Mouse (Mus musculus): Measurements from ENCODE around the gene Igsf11. TPM values are rescaled to one million over a fixed set of nuclear protein-coding genes. Genes with fewer than 3 reads are reported as not detected.

Igsf11 gene
- 4.9 and 5.0 TPM in 2 replicates for polyA plus RNA-seq (2016; fragmentation: Nextera tagmentation; extraction: Ambion mirVana)

GRCm38 (mm10) chr16:38892371-38892770 lies at the start of gene Igsf11:
Gene Igsf11 (plus strand): TSS chr16:38892671.
- no peaks in the 10 kb centered on the region for H3K9me3 ChIP-seq (replicated peaks)
- no peaks in the 10 kb centered on the region for H3K36me3 ChIP-seq
- no peaks in the 10 kb centered on the region for H3K4me1 ChIP-seq
- no peak for ATAC-seq (ENCODE audit: low FRiP score)
- no peaks in the 10 kb centered on the region for H3K27me3 ChIP-seq
- H3K4me2 ChIP-seq (replicated peaks) = no peak within 1 kb of the TSS
- no peak within 1 kb of the TSS for H3K9ac ChIP-seq
- H3K4me3 ChIP-seq = no peak within 1 kb of the TSS
- WGBS = 83% methylated on average over 7 of the region's 7 CpGs
- no peak within 1 kb of the TSS for H3K27ac ChIP-seq

DNA sequence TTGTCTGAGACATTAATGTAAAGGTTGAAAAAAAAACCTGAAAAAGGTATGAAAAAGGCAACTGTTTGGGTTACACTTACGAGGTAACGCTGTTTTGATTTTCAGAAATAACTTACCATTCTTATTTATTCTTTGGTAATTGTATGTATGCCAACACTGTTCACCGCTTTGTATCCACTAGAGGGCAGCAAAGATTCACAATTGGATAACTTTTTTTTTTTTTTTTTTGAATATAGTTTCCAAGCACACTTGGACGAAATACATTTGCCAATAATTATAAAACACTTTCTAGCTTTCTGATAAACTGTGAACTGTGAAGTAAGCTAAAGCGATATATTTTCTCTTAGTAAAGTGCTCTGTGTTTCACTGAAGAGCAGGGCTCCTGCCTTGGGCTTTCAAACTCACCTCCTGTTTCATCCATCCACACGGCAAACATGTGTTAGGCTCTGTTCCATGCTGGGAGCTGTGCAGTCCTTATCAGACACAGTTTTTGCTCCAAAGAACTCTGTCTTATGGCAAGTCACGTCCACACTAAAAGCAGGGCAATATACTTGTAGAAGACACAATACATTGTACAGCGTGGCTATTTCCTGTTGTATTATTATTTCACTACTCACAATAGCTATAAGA lies 34.2 kb upstream of the Igsf11 start:
- Histone ChIP-seq H3K4me1 (0 out of 2 replicates have a peak, but pooled peaks cover 3% of the 10 kb centered on the region), H3K27ac (no peak overlapping the region), H3K9ac (no peak overlapping the region), H3K27me3 (no peaks in the 10 kb centered on the region), H3K9me3 (replicated peaks) (no peaks in the 10 kb centered on the region), H3K36me3 (no peaks in the 10 kb centered on the region), H3K4me3 (no peak overlapping the region), H3K4me2 (replicated peaks) (no peak overlapping the region)
- WGBS = 37% methylated on average over 8 of the region's 8 CpGs
- no peak for ATAC-seq (ENCODE audit: low FRiP score)

GRCm38 (mm10) chr16:38860548-38860947 lies 31.9 kb upstream of the Igsf11 start:
- Histone ChIP-seq H3K4me2 (replicated peaks) (no peak overlapping the region), H3K4me3 (no peak overlapping the region), H3K27ac (no peak overlapping the region), H3K27me3 (no peaks in the 10 kb centered on the region), H3K9ac (no peak overlapping the region), H3K9me3 (replicated peaks) (no peaks in the 10 kb centered on the region), H3K4me1 (0 out of 2 replicates have a peak, but pooled peaks cover 3% of the 10 kb centered on the region), H3K36me3 (no peaks in the 10 kb centered on the region)
- no peak for ATAC-seq (ENCODE audit: low FRiP score)
- 53% methylated on average over 6 of the region's 6 CpGs for WGBS

DNA sequence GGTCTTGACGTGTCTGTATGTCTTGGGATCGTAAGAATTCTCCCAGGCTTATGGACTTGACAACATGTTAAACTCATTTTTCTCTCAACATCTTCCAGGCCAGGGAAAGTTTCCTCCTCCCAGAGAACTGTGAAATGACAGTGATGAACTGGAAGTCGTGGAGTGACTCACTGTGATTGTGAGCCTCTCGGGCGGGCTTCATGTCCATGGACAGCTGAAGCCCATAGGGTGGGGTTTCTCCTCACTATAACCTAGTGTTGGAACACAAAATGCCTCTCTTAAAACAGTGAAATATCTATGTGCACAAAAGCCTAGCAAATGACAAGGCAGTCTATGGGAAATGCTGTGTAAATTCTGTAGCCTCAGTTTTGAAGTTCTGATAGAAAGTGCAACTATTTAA lies 28.1 kb upstream of the Igsf11 start:
- WGBS = 89% methylated on average over 5 of the region's 5 CpGs
- H3K9ac ChIP-seq = no peak overlapping the region
- H3K4me2 ChIP-seq (replicated peaks) = no peak overlapping the region
- no peak overlapping the region for H3K27ac ChIP-seq
- H3K4me3 ChIP-seq = no peak overlapping the region
- ATAC-seq (ENCODE audit: low FRiP score) = no peak
- H3K36me3 ChIP-seq = no peaks in the 10 kb centered on the region
- no peaks in the 10 kb centered on the region for H3K9me3 ChIP-seq (replicated peaks)
- 0 out of 2 replicates have a peak, but pooled peaks cover 3% of the 10 kb centered on the region for H3K4me1 ChIP-seq
- no peaks in the 10 kb centered on the region for H3K27me3 ChIP-seq

- Histone ChIP-seq H3K36me3 (no peaks in the 10 kb centered on the region), H3K4me1 (no peaks in the 10 kb centered on the region), H3K4me2 (replicated peaks) (no peak overlapping the region), H3K27ac (no peak overlapping the region), H3K27me3 (no peaks in the 10 kb centered on the region), H3K4me3 (no peak overlapping the region), H3K9me3 (replicated peaks) (no peaks in the 10 kb centered on the region), H3K9ac (no peak overlapping the region)
- ATAC-seq (ENCODE audit: low FRiP score) = no peak
- WGBS = 97% methylated on average over 4 of the region's 4 CpGs
Measured at GRCm38 (mm10) chr16:38873231-38873630, 19.2 kb upstream of the Igsf11 start.

DNA sequence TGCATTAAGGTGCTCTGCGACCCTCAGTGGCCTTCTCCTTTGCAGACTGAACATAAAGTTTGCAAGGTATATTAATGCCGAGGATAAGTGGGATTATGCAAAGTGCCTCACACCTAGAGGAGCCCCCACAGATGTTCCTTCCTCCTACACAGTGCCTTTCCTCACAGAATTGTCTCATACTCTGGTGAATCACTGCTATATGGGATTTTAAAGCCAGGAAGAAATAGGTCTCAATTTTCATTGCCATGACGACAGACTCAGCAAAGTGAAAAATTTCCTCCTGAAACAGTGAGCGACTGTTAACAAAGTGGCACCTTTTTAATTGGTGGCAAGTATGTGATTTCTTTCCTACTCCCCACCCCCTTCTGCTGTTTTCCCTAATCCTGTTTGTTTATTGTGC lies 18.0 kb upstream of the Igsf11 start:
- whole genome bisulfite sequencing = 31% methylated on average over 4 of the region's 4 CpGs
- H3K9me3 ChIP-seq (replicated peaks) = no peaks in the 10 kb centered on the region
- no peak overlapping the region for H3K27ac ChIP-seq
- no peak overlapping the region for H3K4me2 ChIP-seq (replicated peaks)
- H3K4me3 ChIP-seq = no peak overlapping the region
- H3K36me3 ChIP-seq = no peaks in the 10 kb centered on the region
- H3K4me1 ChIP-seq = no peaks in the 10 kb centered on the region
- H3K9ac ChIP-seq = no peak overlapping the region
- ATAC-seq (ENCODE audit: low FRiP score) = no peak
- no peaks in the 10 kb centered on the region for H3K27me3 ChIP-seq

DNA sequence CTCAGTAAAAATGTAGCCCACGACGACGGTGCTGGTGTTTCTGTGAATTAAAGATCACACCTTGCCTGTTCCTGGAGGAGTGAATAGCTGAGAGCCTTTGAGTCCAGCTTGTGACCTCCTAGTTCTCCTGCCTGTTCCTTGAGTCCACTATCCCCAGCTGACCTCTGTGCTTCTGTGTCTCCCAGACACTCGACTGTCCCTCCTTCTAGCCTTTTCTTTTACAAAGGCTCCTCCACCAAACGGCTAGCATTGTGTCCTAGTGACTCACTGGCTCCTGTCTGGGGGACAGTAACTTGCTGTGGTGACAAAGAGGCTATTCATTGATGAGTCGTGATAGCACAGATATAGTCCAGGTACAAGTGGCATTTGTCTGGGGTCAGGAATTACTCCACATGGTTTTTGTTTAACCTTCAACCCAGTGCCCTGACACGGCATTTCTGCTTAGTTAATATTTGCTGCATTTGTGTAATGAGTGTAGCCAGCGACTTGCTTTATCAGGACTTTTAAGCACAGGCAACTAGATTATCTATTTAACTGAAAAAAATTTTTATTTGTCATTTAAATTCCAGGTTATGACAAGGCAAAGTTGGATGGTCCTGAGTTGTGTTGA lies 6.5 kb downstream of the Igsf11 start:
- Histone ChIP-seq H3K9me3 (replicated peaks) (no peaks in the 10 kb centered on the region), H3K27me3 (peaks cover 12% of the 10 kb centered on the region; the same call in 1 of the 2 replicates), H3K9ac (no peak overlapping the region), H3K27ac (no peak overlapping the region), H3K4me3 (no peak overlapping the region), H3K4me2 (replicated peaks) (no peak overlapping the region), H3K4me1 (0 out of 2 replicates have a peak, but pooled peaks cover under 1% of the 10 kb centered on the region), H3K36me3 (no peaks in the 10 kb centered on the region)
- 48% methylated on average over 8 of the region's 8 CpGs for WGBS
- no peak for ATAC-seq (ENCODE audit: low FRiP score)

DNA sequence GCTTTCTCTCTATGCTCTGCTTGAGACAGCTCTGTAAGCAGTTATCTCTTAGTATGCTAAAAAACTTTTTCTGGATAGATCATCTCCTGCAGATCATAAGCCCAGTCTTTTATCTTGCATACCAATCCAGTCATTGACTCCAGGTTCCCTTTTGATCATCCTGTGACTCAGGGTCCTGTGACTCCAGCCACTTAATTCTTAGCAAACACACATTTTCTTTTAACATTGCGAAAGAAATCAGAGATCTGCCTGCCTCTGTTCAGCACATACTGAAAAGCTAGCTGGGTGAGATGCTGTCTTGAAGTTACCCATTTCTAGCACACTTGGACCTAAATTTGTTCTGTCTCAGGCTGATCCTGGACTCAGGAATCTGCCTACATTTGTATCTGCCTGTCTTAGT lies 7.6 kb downstream of the Igsf11 start:
- no peak overlapping the region for H3K9ac ChIP-seq
- 0 out of 2 replicates have a peak, but pooled peaks cover 4% of the 10 kb centered on the region for H3K4me1 ChIP-seq
- H3K9me3 ChIP-seq (replicated peaks) = no peaks in the 10 kb centered on the region
- no peak for ATAC-seq (ENCODE audit: low FRiP score)
- no peaks in the 10 kb centered on the region for H3K36me3 ChIP-seq
- H3K27me3 ChIP-seq = peaks cover 12% of the 10 kb centered on the region; the same call in 1 of the 2 replicates
- no peak overlapping the region for H3K4me3 ChIP-seq
- H3K27ac ChIP-seq = no peak overlapping the region
- WGBS = 90% methylated on average over 1 of the region's 1 CpGs
- H3K4me2 ChIP-seq (replicated peaks) = no peak overlapping the region

DNA sequence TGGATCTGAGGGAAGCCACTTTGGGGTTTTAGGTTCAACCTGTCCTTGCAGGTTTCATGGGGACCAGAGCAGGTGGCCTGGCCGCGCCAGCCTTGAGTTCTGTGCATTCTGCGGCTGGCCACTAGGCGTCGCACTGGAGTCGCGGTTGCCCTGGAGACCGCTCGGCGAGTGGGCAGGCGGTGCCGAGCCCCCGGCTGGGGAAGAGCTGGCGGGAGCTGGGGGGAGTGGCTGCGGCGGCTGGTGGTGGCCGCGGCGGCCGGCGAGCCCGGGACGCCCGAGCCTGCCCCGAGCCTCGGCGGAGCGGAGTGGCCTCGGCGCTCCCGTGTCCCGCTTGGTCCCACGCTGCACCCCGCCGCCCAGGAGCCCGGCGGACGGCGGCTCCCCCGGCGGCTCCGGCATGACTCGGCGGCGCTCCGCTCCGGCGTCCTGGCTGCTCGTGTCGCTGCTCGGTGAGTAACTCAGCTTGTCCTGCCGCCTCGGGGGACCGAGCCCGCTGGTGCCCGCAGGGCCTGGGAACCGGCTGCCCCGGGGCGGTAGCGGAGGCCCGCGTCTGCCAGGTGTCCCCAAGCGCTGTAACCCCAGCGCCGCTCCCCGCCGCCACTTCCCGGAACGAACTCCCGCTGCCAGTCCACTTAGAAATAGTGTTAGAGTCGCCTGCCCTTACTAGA lies 9.8 kb downstream of the Igsf11 start:
- Histone ChIP-seq H3K4me1 (peaks cover 4% of the 10 kb centered on the region; the same call in 1 of the 2 replicates), H3K4me2 (replicated peaks) (peak overlapping the region; percentile 87), H3K27ac (peak overlapping the region; percentile 68), H3K9ac (peak overlapping the region; percentile 77), H3K9me3 (replicated peaks) (no peaks in the 10 kb centered on the region), H3K4me3 (peak overlapping the region; percentile 74), H3K27me3 (peaks cover 12% of the 10 kb centered on the region; the same call in 1 of the 2 replicates), H3K36me3 (no peaks in the 10 kb centered on the region)
- under 1% methylated on average over 51 of the region's 71 CpGs for WGBS
- peak; percentile 97 for ATAC-seq (ENCODE audit: low FRiP score)

GRCm38 (mm10) chr16:38903020-38903419 lies 10.5 kb downstream of the Igsf11 start:
- H3K36me3 ChIP-seq = no peaks in the 10 kb centered on the region
- peak overlapping the region; percentile 74 for H3K4me3 ChIP-seq
- peaks cover 5% of the 10 kb centered on the region for H3K4me1 ChIP-seq
- peaks cover 12% of the 10 kb centered on the region; the same call in 1 of the 2 replicates for H3K27me3 ChIP-seq
- H3K9ac ChIP-seq = no peak overlapping the region; the same call in 1 of the 2 replicates
- WGBS = 42% methylated on average over 4 of the region's 4 CpGs
- no peaks in the 10 kb centered on the region for H3K9me3 ChIP-seq (replicated peaks)
- peak overlapping the region; percentile 87 for H3K4me2 ChIP-seq (replicated peaks)
- no peak overlapping the region for H3K27ac ChIP-seq
- no peak for ATAC-seq (ENCODE audit: low FRiP score)

GRCm38 (mm10) chr16:38904202-38904601 lies 11.7 kb downstream of the Igsf11 start:
- Histone ChIP-seq H3K27me3 (peaks cover 12% of the 10 kb centered on the region; the same call in 1 of the 2 replicates), H3K4me2 (replicated peaks) (peak overlapping the region; percentile 87), H3K9me3 (replicated peaks) (no peaks in the 10 kb centered on the region), H3K27ac (no peak overlapping the region), H3K9ac (no peak overlapping the region), H3K4me1 (peaks cover 9% of the 10 kb centered on the region), H3K36me3 (no peaks in the 10 kb centered on the region), H3K4me3 (no peak overlapping the region)
- WGBS = 45% methylated on average over 9 of the region's 9 CpGs
- ATAC-seq (ENCODE audit: low FRiP score) = peak; percentile 21; the same call in 1 of the 2 replicates

DNA sequence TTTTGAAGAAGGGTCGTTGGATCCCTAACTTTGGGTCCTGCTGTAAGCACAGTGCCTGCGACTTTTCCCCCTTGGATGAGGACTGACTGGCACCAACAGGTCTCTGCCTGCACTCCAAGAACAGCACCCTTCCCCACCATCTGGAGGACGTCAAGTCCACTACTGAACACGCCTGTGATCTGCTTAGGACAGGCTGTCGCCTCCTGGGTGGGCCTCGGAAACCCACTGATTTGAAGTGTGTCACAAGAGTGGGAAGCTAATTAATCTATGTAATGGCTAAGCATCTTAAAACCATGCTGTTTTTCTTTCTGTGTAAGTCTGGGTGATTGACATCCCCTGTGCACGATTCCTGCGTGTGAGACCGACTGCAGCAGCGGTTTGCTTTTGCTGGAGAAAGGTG lies 13.4 kb downstream of the Igsf11 start:
- peaks cover 9% of the 10 kb centered on the region for H3K4me1 ChIP-seq
- H3K9ac ChIP-seq = no peak overlapping the region
- no peaks in the 10 kb centered on the region for H3K9me3 ChIP-seq (replicated peaks)
- peaks cover 9% of the 10 kb centered on the region; the same call in 1 of the 2 replicates for H3K27me3 ChIP-seq
- no peak for ATAC-seq (ENCODE audit: low FRiP score)
- H3K4me3 ChIP-seq = no peak overlapping the region
- H3K36me3 ChIP-seq = no peaks in the 10 kb centered on the region
- no peak overlapping the region for H3K27ac ChIP-seq
- 61% methylated on average over 10 of the region's 10 CpGs for WGBS
- H3K4me2 ChIP-seq (replicated peaks) = no peak overlapping the region

Measured in hindbrain, embryonic 12.5 days (tissue).